Mouse (Mus musculus) lung, adult 2 months (tissue): ENCODE data around the gene Tcp10a. TPM values are rescaled to one million over a fixed set of nuclear protein-coding genes. Genes with fewer than 3 reads are reported as not detected.
"Not testable (repeated sequence)": the region's sequence is repeated elsewhere in the genome, so short reads cannot be mapped to it uniquely, and the experiment has no call there.

ENCODE experiments used
- DNase-seq: peaks from one replicate; pipeline ENCODE4 v3.0.0; 2022
- H3K4me1 ChIP-seq: fragments of 200-500 bp; 2 replicates; pipeline ENCODE4 v1.6.1; 2011; ENCODE audit warnings: low read length; ENCODE audit not compliant: control insufficient read depth, insufficient read depth
- H3K4me3 ChIP-seq: fragments of 200-500 bp; replicated peaks from 2 replicates; pipeline ENCODE3; 2011; ENCODE audit warnings: low read depth, mild to moderate bottlenecking, control low read depth, low read length; ENCODE audit errors: extremely low read depth
- WGBS: fragments of 180-500 bp; shearing (Covaris S2); methylation state at CpG from one replicate; pipeline ENCODE4 v1.1.7; 2018; 5-methylcytosine and 5-hydroxymethylcytosine counted together
- polyA plus RNA-seq: library from polyadenylated mRNA; depleted of rRNA; stranded (reverse); fragments of >200 nt; gene quantifications from 2 replicates; pipeline ENCODE4 v1.2.3, GENCODE M21; 2012; rRNA removed

Tcp10a gene
- polyA plus RNA-seq, 1 experiment, result not detected

- DNase-seq, H3K4me3 ChIP-seq, H3K4me1 ChIP-seq: not testable (repeated sequence)
- WGBS, result 64% methylated on average over 8 of the region's 8 CpGs
These were observed 61.6 kb downstream of the Tcp10a start for GRCm38 (mm10) chr17:7386016-7386415.

- no CpG with 5 or more reads among the region's 2 CpGs for WGBS
- not testable (repeated sequence) for H3K4me3 ChIP-seq, DNase-seq
These were observed 64.0 kb downstream of the Tcp10a start for GRCm38 (mm10) chr17:7388341-7388957.

GRCm38 (mm10) chr17:7388958-7389356 is 64.5 kb downstream of the Tcp10a start:
- WGBS, result 80% methylated on average over 8 of the region's 8 CpGs
- H3K4me1 ChIP-seq, DNase-seq, H3K4me3 ChIP-seq: not testable (repeated sequence)

More at GRCm38 (mm10) chr17:7388341-7388957, 64.0 kb downstream of the Tcp10a start:
- not testable (repeated sequence) for H3K4me1 ChIP-seq

- not testable (repeated sequence) for H3K4me3 ChIP-seq, H3K4me1 ChIP-seq, DNase-seq
- WGBS, result 70% methylated on average over 7 of the region's 7 CpGs
These were observed 65.5 kb downstream of the Tcp10a start for GRCm38 (mm10) chr17:7389898-7390297.

GRCm38 (mm10) chr17:7395116-7395515 is 70.7 kb downstream of the Tcp10a start:
- WGBS, result 87% methylated on average over 7 of the region's 7 CpGs
- not testable (repeated sequence) for H3K4me3 ChIP-seq, H3K4me1 ChIP-seq, DNase-seq

Other genes starting within 250 kb of the Tcp10a start
- 20.1 and 24.7 TPM in 2 replicates for gene Rps6ka2, start 154.5 kb upstream of the Tcp10a start, polyA plus RNA-seq
- 0.18 TPM in 1 of 2 replicates, not detected in the other for gene Ttll2, start 28.1 kb downstream of the Tcp10a start, polyA plus RNA-seq
- not detected in 2 replicates for gene Gm49630, start 47.3 kb downstream of the Tcp10a start, polyA plus RNA-seq
- 0.23 and 1.1 TPM in 2 replicates for gene Unc93a2, start 60.8 kb downstream of the Tcp10a start, polyA plus RNA-seq